Mouse (Mus musculus): Measurements from ENCODE around the gene Tmem229b. TPM values are rescaled to one million over a fixed set of nuclear protein-coding genes. Genes with fewer than 3 reads are reported as not detected.

Gene Tmem229b
- total RNA-seq, 2 experiments from 2014 or later = 4.6 to 8.6 TPM

- no peak for TF ChIP-seq CTCF (IDR thresholded peaks at IDR 0.05)
- no peak overlapping the region for H3K4me3 ChIP-seq
- intact Hi-C loops (cut with DNase I) = no loop called here
- no peak for DNase-seq
- H3K27ac ChIP-seq = no peak overlapping the region
Measured at GRCm38 (mm10) chr12:78996711-78997110, 10.7 kb downstream of the Tmem229b start.

DNA sequence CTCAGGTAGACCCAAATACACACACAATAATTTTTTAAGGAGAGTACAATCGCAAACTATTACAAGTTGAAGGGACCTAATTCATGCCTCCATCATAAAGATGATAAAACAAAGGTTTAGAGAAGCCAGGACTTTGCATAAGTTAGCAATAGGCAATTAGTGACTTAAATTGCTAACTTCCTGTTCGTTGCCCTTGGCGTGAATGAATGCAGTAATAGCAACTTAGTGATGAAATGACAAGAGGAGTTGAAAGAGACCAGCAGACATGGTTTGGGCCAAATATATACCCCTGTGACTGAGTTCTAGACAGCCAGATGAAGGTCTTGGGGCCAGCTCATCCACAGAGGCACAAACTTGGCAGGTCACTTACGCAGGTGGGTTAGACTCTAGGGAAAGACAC, 11.2 kb downstream of the Tmem229b start:
- intact Hi-C loops (cut with DNase I) = no loop called here
- no peak for DNase-seq
- Histone ChIP-seq H3K4me3 (no peak overlapping the region), H3K27ac (no peak overlapping the region)
- TF ChIP-seq CTCF (IDR thresholded peaks at IDR 0.05) = no peak

DNA sequence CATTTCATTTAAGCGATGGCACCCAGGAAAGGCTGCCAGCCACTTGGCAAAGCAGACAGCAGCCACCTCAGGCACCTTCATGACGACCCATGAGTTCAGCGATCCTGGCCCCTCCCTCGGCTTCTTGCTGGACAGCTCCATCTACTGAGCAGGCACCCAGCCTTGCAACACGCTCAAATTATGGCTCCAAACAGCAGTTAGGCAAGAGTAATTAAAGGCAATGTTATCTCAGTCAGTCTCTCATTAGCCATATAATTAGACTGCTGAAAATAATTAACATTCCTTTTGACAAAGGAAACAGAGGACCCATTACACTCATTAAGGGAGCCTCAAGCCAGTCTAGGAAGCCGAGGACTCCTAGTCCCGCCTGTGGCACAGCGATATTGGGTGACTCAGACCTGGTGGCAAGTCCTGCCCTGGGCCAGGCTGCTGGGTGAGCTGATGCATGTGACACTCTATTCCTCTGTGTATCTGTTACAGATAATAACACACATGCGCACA, 19.8 kb downstream of the Tmem229b start:
- DNase-seq = peak; percentile 66
- intact Hi-C loops (cut with DNase I) = loop anchor here (2.0 kb wide), 1 partner anchor 69 kb away; no protein-coding TSS in a partner anchor
- no peak overlapping the region for H3K4me3 ChIP-seq
- peak; percentile 51 for TF ChIP-seq CTCF (IDR thresholded peaks at IDR 0.05)
- H3K27ac ChIP-seq = peak overlapping the region; percentile 24; the same call in 1 of the 2 replicates

- intact Hi-C loops (cut with DNase I) = loop anchor here (2.0 kb wide), 1 partner anchor 37 kb away; no protein-coding TSS in a partner anchor
- peak overlapping the region; percentile 53 for H3K27ac ChIP-seq
- no peak overlapping the region for H3K4me3 ChIP-seq
- peak; percentile 91 for DNase-seq
- no peak for TF ChIP-seq CTCF (IDR thresholded peaks at IDR 0.05)
Measured at GRCm38 (mm10) chr12:78984035-78984432, 23.4 kb downstream of the Tmem229b start.

GRCm38 (mm10) chr12:78983296-78984034, 24.0 kb downstream of the Tmem229b start:
- Histone ChIP-seq H3K27ac (peak overlapping the region; percentile 53), H3K4me3 (no peak overlapping the region)
- DNase-seq = no peak
- no peak for TF ChIP-seq CTCF (IDR thresholded peaks at IDR 0.05)
- intact Hi-C loops (cut with DNase I) = loop anchor here (2.0 kb wide), 1 partner anchor 37 kb away; no protein-coding TSS in a partner anchor

DNA sequence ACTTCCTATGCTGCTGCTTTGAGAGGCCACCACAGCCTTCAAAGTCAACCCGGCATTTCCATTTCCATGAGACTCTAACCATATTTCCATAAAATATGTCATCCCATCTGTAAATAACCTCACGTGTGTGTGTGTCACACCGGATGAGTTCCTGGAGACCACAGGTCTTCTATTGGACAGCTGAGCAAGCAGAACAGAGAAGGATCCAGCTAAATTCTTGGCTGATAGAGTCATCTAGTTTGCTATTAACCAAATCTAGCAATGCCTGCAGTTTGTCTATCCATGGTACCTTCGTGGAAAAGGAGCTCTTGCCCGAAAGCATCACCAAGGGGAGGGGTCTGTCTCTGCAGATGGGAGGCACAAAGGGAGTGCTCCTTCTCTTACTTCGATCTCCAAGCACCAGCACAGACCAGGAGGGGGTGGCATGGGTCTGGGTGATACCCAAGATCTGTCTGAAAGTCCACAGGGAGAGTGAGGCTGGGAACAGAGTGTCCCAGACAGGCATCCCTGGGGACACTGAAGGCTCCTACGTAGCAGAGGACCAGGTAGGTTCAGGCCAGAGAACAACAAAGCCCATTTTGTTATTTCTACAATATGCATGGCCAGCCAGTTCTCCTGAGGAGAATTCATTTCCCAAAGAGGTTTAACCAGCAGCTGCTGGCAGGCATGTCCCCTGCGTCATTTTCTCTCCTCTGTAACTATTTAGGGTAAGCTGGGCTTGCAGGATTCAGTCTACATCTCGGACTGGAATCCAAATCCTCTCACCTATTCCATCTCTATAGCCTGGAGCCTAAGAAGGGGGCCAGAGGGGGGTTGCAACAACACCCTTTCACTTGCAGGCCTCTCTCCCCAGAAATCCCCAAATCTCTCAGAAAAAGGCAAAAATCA, 25.2 kb downstream of the Tmem229b start:
- peak; percentile 47 for DNase-seq
- TF ChIP-seq CTCF (IDR thresholded peaks at IDR 0.05) = no peak
- intact Hi-C loops (cut with DNase I) = no loop called here
- no peak overlapping the region for H3K4me3 ChIP-seq
- peak overlapping the region; percentile 79 for H3K27ac ChIP-seq

DNA sequence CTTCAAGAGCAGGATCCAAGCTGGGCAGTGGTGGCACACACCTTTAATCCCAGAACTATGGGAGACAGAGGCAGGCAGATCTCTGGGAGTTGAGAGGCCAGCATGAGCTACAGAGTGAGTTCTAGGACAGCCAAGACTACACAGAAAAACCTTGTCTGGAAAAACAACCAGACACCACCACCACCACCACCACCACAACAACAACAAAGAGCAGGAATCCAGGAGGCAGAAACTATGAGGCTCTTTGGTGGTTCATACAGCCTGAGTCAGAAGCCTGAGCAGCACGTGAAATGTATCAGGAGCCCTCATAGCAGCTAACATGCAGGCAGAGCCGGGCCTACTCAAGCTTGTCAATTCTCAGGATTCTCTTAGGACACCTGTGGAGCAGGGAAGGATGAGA, 26.3 kb downstream of the Tmem229b start:
- Histone ChIP-seq H3K27ac (peak overlapping the region; percentile 79), H3K4me3 (peak overlapping the region; percentile 58)
- intact Hi-C loops (cut with DNase I) = no loop called here
- TF ChIP-seq CTCF (IDR thresholded peaks at IDR 0.05) = no peak
- no peak for DNase-seq

GRCm38 (mm10) chr12:78980683-78981091, 26.7 kb downstream of the Tmem229b start:
- TF ChIP-seq CTCF (IDR thresholded peaks at IDR 0.05) = no peak
- Histone ChIP-seq H3K4me3 (peak overlapping the region; percentile 58), H3K27ac (peak overlapping the region; percentile 79)
- intact Hi-C loops (cut with DNase I) = no loop called here
- DNase-seq = no peak

DNA sequence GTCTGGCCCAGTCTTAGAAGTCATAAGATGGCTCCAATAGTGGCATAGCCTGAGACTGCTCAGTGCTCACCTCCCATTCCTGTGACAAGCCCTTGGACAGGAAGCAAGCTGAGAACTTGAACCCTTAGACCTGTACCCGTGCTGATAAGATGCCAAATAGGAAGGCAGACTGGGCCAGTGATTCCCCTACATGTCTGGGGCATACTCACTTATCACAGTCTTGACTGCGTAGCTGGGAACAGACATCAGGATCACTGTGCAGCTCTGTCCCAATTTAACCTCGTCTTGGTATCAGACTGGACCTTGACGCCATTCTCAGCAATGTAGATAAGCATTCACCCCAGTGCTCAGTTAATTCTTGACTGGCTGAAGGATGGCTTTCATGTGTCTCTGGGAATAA, 29.9 kb downstream of the Tmem229b start:
- intact Hi-C loops (cut with DNase I) = no loop called here

GRCm38 (mm10) chr12:78977078-78977477, 30.3 kb downstream of the Tmem229b start:
- intact Hi-C loops (cut with DNase I) = no loop called here
- DNase-seq = no peak
- no peak overlapping the region for H3K4me3 ChIP-seq
- TF ChIP-seq CTCF (IDR thresholded peaks at IDR 0.05) = no peak
- peak overlapping the region; percentile 81 for H3K27ac ChIP-seq

More for the DNA sequence above, 29.9 kb downstream of the Tmem229b start:
- TF ChIP-seq CTCF (IDR thresholded peaks at IDR 0.05) = no peak
- Histone ChIP-seq H3K27ac (peak overlapping the region; percentile 81), H3K4me3 (no peak overlapping the region)
- DNase-seq = no peak

- Histone ChIP-seq H3K4me3 (no peak overlapping the region), H3K27ac (peak overlapping the region; percentile 81)
- TF ChIP-seq CTCF (IDR thresholded peaks at IDR 0.05) = no peak
- intact Hi-C loops (cut with DNase I) = no loop called here
- no peak for DNase-seq
Measured at GRCm38 (mm10) chr12:78975836-78976235, 31.6 kb downstream of the Tmem229b start.

DNA sequence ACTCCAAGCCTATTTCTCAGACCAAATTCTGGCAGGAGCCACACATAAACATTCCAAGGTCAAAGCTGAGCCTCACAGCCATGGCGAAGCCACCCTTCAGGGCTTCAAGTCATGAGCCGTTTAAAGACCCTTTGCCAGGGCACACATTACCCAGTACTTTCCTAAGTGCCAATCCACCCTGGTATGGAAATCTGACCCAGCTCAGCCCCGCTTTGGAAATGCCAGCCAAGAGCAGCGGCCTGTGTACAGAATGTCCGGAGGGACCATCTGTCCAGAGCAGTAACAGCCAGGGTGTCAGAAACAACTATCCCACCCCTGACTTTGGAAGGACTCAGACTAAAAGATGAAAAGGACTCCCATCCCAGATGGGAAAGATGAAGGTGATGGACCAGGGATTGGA, 32.7 kb downstream of the Tmem229b start:
- peak; percentile 88 for DNase-seq
- H3K27ac ChIP-seq = peak overlapping the region; percentile 81
- no peak overlapping the region for H3K4me3 ChIP-seq
- TF ChIP-seq CTCF (IDR thresholded peaks at IDR 0.05) = no peak
- intact Hi-C loops (cut with DNase I) = no loop called here

DNA sequence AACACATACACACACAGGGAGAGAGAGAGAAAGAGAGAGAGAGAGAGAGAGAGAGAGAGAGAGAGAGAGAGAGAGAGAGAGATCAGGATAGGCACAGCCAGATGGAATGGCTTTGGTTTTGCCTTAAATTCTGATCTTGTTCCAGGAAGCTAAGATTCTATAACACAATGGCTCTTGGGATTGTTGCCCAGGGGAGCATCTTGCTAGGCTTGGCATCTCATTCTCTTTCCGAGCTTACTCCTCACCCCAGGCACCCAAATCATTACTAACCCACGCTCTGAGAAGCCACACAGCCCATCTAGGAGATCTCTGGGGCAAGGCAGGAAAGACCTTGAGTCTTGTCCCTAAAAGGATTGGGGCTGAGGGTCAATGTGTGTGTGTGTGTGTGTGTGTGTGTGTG, 33.6 kb downstream of the Tmem229b start:
- Histone ChIP-seq H3K4me3 (no peak overlapping the region), H3K27ac (no peak overlapping the region; the same call in 1 of the 2 replicates)
- intact Hi-C loops (cut with DNase I) = no loop called here
- no peak for DNase-seq
- TF ChIP-seq CTCF (IDR thresholded peaks at IDR 0.05) = no peak
